Mouse (Mus musculus): ENCODE measurements around the gene Sppl2c. TPM values are rescaled to one million over a fixed set of nuclear protein-coding genes. Genes with fewer than 3 reads are reported as not detected.

The Sppl2c gene
- total and polyA plus RNA-seq, 3 experiments: not detected

DNA sequence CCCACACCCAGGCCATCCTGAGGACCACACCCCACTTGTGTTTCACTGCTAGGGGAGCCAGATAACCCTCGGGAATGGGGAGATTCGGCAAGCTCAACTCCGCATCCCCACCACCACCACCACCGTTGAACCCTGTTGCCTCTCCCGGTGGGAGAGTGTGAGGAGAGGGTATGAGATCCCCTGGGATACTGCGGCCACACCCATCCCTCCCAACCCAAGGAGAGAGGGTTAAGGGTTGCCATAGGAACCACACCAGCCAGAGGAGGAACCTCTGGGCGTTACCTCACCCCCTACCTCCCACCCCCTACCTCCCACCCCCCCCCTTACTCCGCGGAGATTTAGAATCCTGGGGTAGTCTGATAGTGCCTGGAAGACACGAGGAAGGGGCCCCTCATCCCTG, 47.0 kb downstream of the Sppl2c start:
- dilution Hi-C loops (cut with MboI; ENCODE audit: extremely low pct_ligation_motif_present, extremely low pct_unique_long_range_greater_than_20kb, low sequenced_read_pairs): no loop called here
- no peak overlapping the region for H3K4me3 ChIP-seq (replicated peaks in 1 of 3; ENCODE audit: low read depth in 2 of 3, low read length in 2 of 3, poor library complexity in 1 of 3)
- H3K9ac ChIP-seq (ENCODE audit: insufficient read depth, low read depth): no peak overlapping the region
- H3K4me1 ChIP-seq (ENCODE audit: control insufficient read depth in 1 of 2, insufficient read depth in 2 of 2): peaks cover 10 to 21% of the 10 kb centered on the region in 2 experiments; a peak in 3 of 4 replicates
- no peaks in the 10 kb centered on the region for H3K36me3 ChIP-seq (replicated peaks in 1 of 2; ENCODE audit: control insufficient read depth in 1 of 2, insufficient read depth in 1 of 2, low read length in 1 of 2)
- peaks cover 16% of the 10 kb centered on the region for H3K9me3 ChIP-seq (replicated peaks; ENCODE audit: low read length)
- in situ Hi-C loops (cut with MboI; ENCODE audit: low pct_ligation_motif_present, low pct_unique_long_range_greater_than_20kb, low sequenced_read_pairs): no loop called here
- no peak for DNase-seq (ENCODE audit: extremely low read depth)
- no peaks in the 10 kb centered on the region for H3K79me2 ChIP-seq (replicated peaks; ENCODE audit: control insufficient read depth, extremely low read depth, insufficient read depth, poor library complexity, severe bottlenecking)
- no peak overlapping the region for H3K27ac ChIP-seq (ENCODE audit: insufficient read depth, low read depth)
- no peak overlapping the region for H3K4me2 ChIP-seq (ENCODE audit: insufficient read depth, low read depth, poor library complexity, severe bottlenecking)
- H3K27me3 ChIP-seq (replicated peaks): peaks cover 93% of the 10 kb centered on the region
- TF ChIP-seq USF2 (conservative IDR thresholded peaks at IDR 0.05; ENCODE audit: low read depth, low read length) (no peak), MAZ (IDR thresholded peaks at IDR 0.05; ENCODE audit: low read depth, low read length) (no peak)

DNA sequence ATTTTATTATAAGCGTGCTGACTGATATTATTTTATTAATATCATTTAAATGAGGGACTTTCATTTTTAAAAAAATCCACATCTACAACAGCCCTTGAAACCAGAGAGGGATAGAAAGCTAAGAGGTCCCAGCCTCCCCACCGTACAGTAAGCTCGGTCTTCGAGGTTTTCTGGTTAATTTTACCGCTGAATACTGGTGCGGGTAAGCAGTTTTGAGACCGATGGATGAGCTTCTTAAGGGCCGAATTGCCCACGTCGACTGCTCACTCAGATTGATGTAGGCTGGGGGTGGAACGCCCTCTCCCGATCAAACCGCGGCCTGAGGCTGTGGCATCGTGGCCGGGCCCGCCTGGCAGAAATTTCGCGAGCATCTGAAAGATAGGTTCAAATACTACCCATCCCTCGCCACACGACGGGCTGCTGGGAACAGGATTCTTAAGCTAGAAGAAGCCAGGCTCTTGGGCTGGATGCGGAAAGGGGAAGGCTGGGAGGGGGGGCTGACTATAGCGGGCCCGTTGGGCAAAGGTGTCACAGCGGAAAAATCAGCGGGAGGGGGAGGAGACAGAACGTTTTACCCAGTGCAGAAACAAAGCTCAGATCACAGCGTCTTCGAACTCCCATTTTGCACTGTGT, 47.6 kb downstream of the Sppl2c start:
- Histone ChIP-seq H3K27ac (ENCODE audit: insufficient read depth, low read depth) (no peak overlapping the region), H3K79me2 (replicated peaks; ENCODE audit: control insufficient read depth, extremely low read depth, insufficient read depth, poor library complexity, severe bottlenecking) (no peaks in the 10 kb centered on the region), H3K4me1 (ENCODE audit: control insufficient read depth in 1 of 2, insufficient read depth in 2 of 2) (peaks cover 10 to 21% of the 10 kb centered on the region in 2 experiments; a peak in 3 of 4 replicates), H3K9me3 (replicated peaks; ENCODE audit: low read length) (peaks cover 16% of the 10 kb centered on the region), H3K9ac (ENCODE audit: insufficient read depth, low read depth) (no peak overlapping the region), H3K4me2 (ENCODE audit: insufficient read depth, low read depth, poor library complexity, severe bottlenecking) (peak overlapping the region; percentile 17; the same call in 1 of the 2 replicates), H3K27me3 (replicated peaks) (peaks cover 93% of the 10 kb centered on the region), H3K36me3 (replicated peaks in 1 of 2; ENCODE audit: control insufficient read depth in 1 of 2, insufficient read depth in 1 of 2, low read length in 1 of 2) (no peaks in the 10 kb centered on the region), H3K4me3 (replicated peaks in 1 of 3; ENCODE audit: low read depth in 2 of 3, low read length in 2 of 3, poor library complexity in 1 of 3) (no peak overlapping the region)
- peak; percentile 17 for DNase-seq (ENCODE audit: extremely low read depth)
- in situ Hi-C loops (cut with MboI; ENCODE audit: low pct_ligation_motif_present, low pct_unique_long_range_greater_than_20kb, low sequenced_read_pairs): no loop called here
- TF ChIP-seq PAX5 (IDR thresholded peaks at IDR 0.05; ENCODE audit: low read length): no peak
- peak; percentile 78 for TF ChIP-seq MAZ (IDR thresholded peaks at IDR 0.05; ENCODE audit: low read depth, low read length)
- TF ChIP-seq ELF1 (IDR thresholded peaks at IDR 0.05; ENCODE audit: low read depth, low read length): no peak
- dilution Hi-C loops (cut with MboI; ENCODE audit: extremely low pct_ligation_motif_present, extremely low pct_unique_long_range_greater_than_20kb, low sequenced_read_pairs): no loop called here

DNA sequence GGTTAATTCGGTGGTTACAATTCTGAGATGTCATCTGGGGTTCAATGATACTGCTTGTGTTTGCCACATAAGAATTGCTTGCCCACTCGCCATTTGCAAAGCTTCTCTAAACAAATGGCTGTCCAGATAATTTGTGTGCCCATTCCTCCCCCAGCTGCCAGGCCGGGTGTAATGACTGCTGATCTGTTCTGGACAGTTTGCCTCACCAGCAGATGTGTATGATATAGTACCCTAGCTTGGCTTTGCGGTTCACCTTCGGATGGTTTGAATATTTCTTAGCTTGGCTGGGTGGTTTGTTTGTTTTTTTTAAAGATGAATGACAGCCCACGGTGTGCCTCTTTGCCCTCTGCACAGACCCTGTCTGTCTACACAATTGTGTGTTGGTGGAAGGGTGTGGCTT, 48.6 kb downstream of the Sppl2c start:
- no peaks in the 10 kb centered on the region for H3K79me2 ChIP-seq (replicated peaks; ENCODE audit: control insufficient read depth, extremely low read depth, insufficient read depth, poor library complexity, severe bottlenecking)
- dilution Hi-C loops (cut with MboI; ENCODE audit: extremely low pct_ligation_motif_present, extremely low pct_unique_long_range_greater_than_20kb, low sequenced_read_pairs) (no loop called here), in situ Hi-C loops (cut with MboI; ENCODE audit: low pct_ligation_motif_present, low pct_unique_long_range_greater_than_20kb, low sequenced_read_pairs) (no loop called here)
- H3K27me3 ChIP-seq (replicated peaks): peaks cover 83% of the 10 kb centered on the region
- H3K9me3 ChIP-seq (replicated peaks; ENCODE audit: low read length): peaks cover 16% of the 10 kb centered on the region
- TF ChIP-seq BHLHE40 (IDR thresholded peaks at IDR 0.05; ENCODE audit: low read depth, low read length): no peak
- DNase-seq (ENCODE audit: extremely low read depth): no peak
- H3K9ac ChIP-seq (ENCODE audit: insufficient read depth, low read depth): no peak overlapping the region
- H3K4me3 ChIP-seq (replicated peaks in 1 of 3; ENCODE audit: low read depth in 2 of 3, low read length in 2 of 3, poor library complexity in 1 of 3): no peak overlapping the region
- H3K4me1 ChIP-seq (ENCODE audit: control insufficient read depth in 1 of 2, insufficient read depth in 2 of 2): peaks cover 10 to 21% of the 10 kb centered on the region in 2 experiments; a peak in 3 of 4 replicates
- H3K36me3 ChIP-seq (replicated peaks in 1 of 2; ENCODE audit: control insufficient read depth in 1 of 2, insufficient read depth in 1 of 2, low read length in 1 of 2): no peaks in the 10 kb centered on the region
- H3K4me2 ChIP-seq (ENCODE audit: insufficient read depth, low read depth, poor library complexity, severe bottlenecking): no peak overlapping the region
- no peak overlapping the region for H3K27ac ChIP-seq (ENCODE audit: insufficient read depth, low read depth)

DNA sequence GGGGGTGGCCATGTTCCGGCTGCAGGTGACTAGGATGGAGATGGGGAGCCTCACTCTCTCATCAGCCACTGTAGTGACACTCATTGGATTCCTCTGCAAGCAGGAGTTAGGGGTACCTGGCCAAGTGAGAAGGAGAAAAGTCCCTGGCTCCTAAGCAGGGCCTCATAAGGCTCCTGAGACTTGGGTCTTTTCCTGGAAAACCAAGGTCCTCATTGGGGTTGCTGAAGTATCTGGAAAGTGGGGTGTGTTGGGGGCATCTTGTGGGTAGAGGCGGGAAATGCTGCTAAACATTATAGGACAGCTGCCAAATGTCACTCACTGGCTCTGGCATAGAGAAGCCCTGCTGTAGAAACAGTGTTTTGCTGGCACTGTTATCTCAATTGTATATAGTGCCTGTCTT, 49.8 kb downstream of the Sppl2c start:
- dilution Hi-C loops (cut with MboI; ENCODE audit: extremely low pct_ligation_motif_present, extremely low pct_unique_long_range_greater_than_20kb, low sequenced_read_pairs) (no loop called here), in situ Hi-C loops (cut with MboI; ENCODE audit: low pct_ligation_motif_present, low pct_unique_long_range_greater_than_20kb, low sequenced_read_pairs) (no loop called here)
- Histone ChIP-seq H3K36me3 (replicated peaks in 1 of 2; ENCODE audit: control insufficient read depth in 1 of 2, insufficient read depth in 1 of 2, low read length in 1 of 2) (no peaks in the 10 kb centered on the region), H3K4me2 (ENCODE audit: insufficient read depth, low read depth, poor library complexity, severe bottlenecking) (no peak overlapping the region), H3K9me3 (replicated peaks; ENCODE audit: low read length) (peaks cover 16% of the 10 kb centered on the region), H3K9ac (ENCODE audit: insufficient read depth, low read depth) (no peak overlapping the region), H3K4me3 (replicated peaks in 1 of 3; ENCODE audit: low read depth in 2 of 3, low read length in 2 of 3, poor library complexity in 1 of 3) (no peak overlapping the region), H3K27ac (ENCODE audit: insufficient read depth, low read depth) (no peak overlapping the region), H3K79me2 (replicated peaks; ENCODE audit: control insufficient read depth, extremely low read depth, insufficient read depth, poor library complexity, severe bottlenecking) (no peaks in the 10 kb centered on the region), H3K27me3 (replicated peaks) (peaks cover 71% of the 10 kb centered on the region), H3K4me1 (ENCODE audit: control insufficient read depth in 1 of 2, insufficient read depth in 2 of 2) (peaks cover 10 to 14% of the 10 kb centered on the region in 2 experiments; a peak in 3 of 4 replicates)
- TF ChIP-seq HCFC1 (IDR thresholded peaks at IDR 0.05; ENCODE audit: low read depth, low read length) (no peak), RCOR1 (conservative IDR thresholded peaks at IDR 0.05; ENCODE audit: low read depth, low read length) (no peak), USF2 (conservative IDR thresholded peaks at IDR 0.05; ENCODE audit: low read depth, low read length) (no peak), NELFE (IDR thresholded peaks at IDR 0.05; ENCODE audit: low read depth, low read length) (no peak), ZKSCAN1 (IDR thresholded peaks at IDR 0.05; ENCODE audit: borderline replicate concordance, low read depth, low read length) (no peak), ZMIZ1 (IDR thresholded peaks at IDR 0.05; ENCODE audit: low read depth, low read length) (no peak), IRF4 (IDR thresholded peaks at IDR 0.05; ENCODE audit: low read depth, low read length) (no peak)
- no peak for DNase-seq (ENCODE audit: extremely low read depth)
